Mouse (Mus musculus) hindbrain, embryonic 15.5 days (tissue): Measurements from ENCODE around the gene Igsf23. TPM values are rescaled to one million over a fixed set of nuclear protein-coding genes. Genes with fewer than 3 reads are reported as not detected.

Experiments
- ATAC-seq: fragments of 200-750 bp; cut with Nextera tagmentation; 2 replicates; pipeline ENCODE4 v1.8.0; 2017; ENCODE audit warnings: low read depth, moderate number of reproducible peaks, moderate TSS enrichment; ENCODE audit not compliant: low FRiP score
- H3K27ac ChIP-seq: fragments of 300-500 bp; sonication (generic); replicated peaks from 2 replicates; pipeline ENCODE4 v1.5.1; 2015; ENCODE audit warnings: mild to moderate bottlenecking, inconsistent platforms
- H3K27me3 ChIP-seq: fragments of 300-500 bp; sonication (generic); 2 replicates; pipeline ENCODE4 v1.6.1; 2015; ENCODE audit warnings: control low read depth, inconsistent platforms
- H3K36me3 ChIP-seq: fragments of 300-500 bp; sonication (generic); 2 replicates; pipeline ENCODE4 v1.6.1; 2015; ENCODE audit warnings: control low read depth, inconsistent platforms
- H3K4me1 ChIP-seq: fragments of 300-500 bp; sonication (generic); replicated peaks from 2 replicates; pipeline ENCODE4 v1.6.1; 2015; ENCODE audit warnings: control low read depth, inconsistent platforms
- H3K4me2 ChIP-seq: fragments of 300-500 bp; sonication (generic); 2 replicates; pipeline ENCODE4 v1.6.1; 2015; ENCODE audit warnings: moderate library complexity, mild to moderate bottlenecking, inconsistent platforms
- H3K4me3 ChIP-seq: fragments of 300-500 bp; sonication (generic); 2 replicates; pipeline ENCODE4 v1.5.1; 2015; ENCODE audit warnings: mild to moderate bottlenecking, inconsistent platforms
- H3K9ac ChIP-seq: fragments of 300-500 bp; sonication (generic); 2 replicates; pipeline ENCODE4 v1.6.1; 2015; ENCODE audit warnings: inconsistent platforms
- H3K9me3 ChIP-seq: fragments of 300-500 bp; sonication (generic); 2 replicates; pipeline ENCODE4 v1.6.1; 2016; ENCODE audit warnings: control low read depth, inconsistent platforms
- WGBS: fragments of 180-500 bp; shearing (Covaris S2); methylation state at CpG from one replicate; pipeline ENCODE4 v1.1.7; 2015; 5-methylcytosine and 5-hydroxymethylcytosine counted together
- polyA plus RNA-seq: library from polyadenylated mRNA; unstranded; fragments of >200 nt; fragmentation: Nextera tagmentation; extraction: Ambion mirVana; gene quantifications from 2 replicates; pipeline ENCODE4 v1.2.1, GENCODE M21; 2015

The Igsf23 gene
- polyA plus RNA-seq, 1 experiment from 2014 or later: not detected

- H3K9ac ChIP-seq: no peak overlapping the region
- no peaks in the 10 kb centered on the region for H3K27me3 ChIP-seq
- no peak overlapping the region for H3K4me3 ChIP-seq
- no peak overlapping the region for H3K4me2 ChIP-seq
- peaks cover 31% of the 10 kb centered on the region for H3K36me3 ChIP-seq
- H3K9me3 ChIP-seq: no peaks in the 10 kb centered on the region
- ATAC-seq: no peak
- 86% methylated on average over 23 of the region's 23 CpGs for WGBS
- no peak overlapping the region for H3K27ac ChIP-seq
- no peaks in the 10 kb centered on the region for H3K4me1 ChIP-seq
These were observed 38.6 kb downstream of the Igsf23 start for GRCm38 (mm10) chr7:19911695-19912524.

- 0 out of 2 replicates have a peak, but pooled peaks have one; percentile 13 for ATAC-seq
- WGBS: 88% methylated on average over 6 of the region's 6 CpGs
- H3K9me3 ChIP-seq: no peaks in the 10 kb centered on the region
- H3K4me1 ChIP-seq: no peaks in the 10 kb centered on the region
- no peak overlapping the region for H3K4me3 ChIP-seq
- H3K9ac ChIP-seq: no peak overlapping the region
- peaks cover 31% of the 10 kb centered on the region for H3K36me3 ChIP-seq
- no peak overlapping the region for H3K27ac ChIP-seq
- H3K4me2 ChIP-seq: no peak overlapping the region
- no peaks in the 10 kb centered on the region for H3K27me3 ChIP-seq
These were observed 39.3 kb downstream of the Igsf23 start for GRCm38 (mm10) chr7:19911292-19911658.

- Histone ChIP-seq H3K4me1 (no peaks in the 10 kb centered on the region), H3K4me2 (no peak overlapping the region), H3K9me3 (no peaks in the 10 kb centered on the region), H3K9ac (no peak overlapping the region), H3K4me3 (no peak overlapping the region), H3K27ac (no peak overlapping the region), H3K36me3 (peaks cover 31% of the 10 kb centered on the region), H3K27me3 (no peaks in the 10 kb centered on the region)
- peak; percentile 84 for ATAC-seq
- 52% methylated on average over 21 of the region's 21 CpGs for WGBS
These were observed 39.9 kb downstream of the Igsf23 start for GRCm38 (mm10) chr7:19910421-19911291.

GRCm38 (mm10) chr7:19889881-19890280 lies 60.7 kb downstream of the Igsf23 start:
- Histone ChIP-seq H3K27me3 (no peaks in the 10 kb centered on the region), H3K4me3 (no peak overlapping the region), H3K9me3 (no peaks in the 10 kb centered on the region), H3K4me1 (no peaks in the 10 kb centered on the region), H3K4me2 (no peak overlapping the region), H3K9ac (no peak overlapping the region), H3K36me3 (no peaks in the 10 kb centered on the region), H3K27ac (no peak overlapping the region)
- no peak for ATAC-seq
- 54% methylated on average over 8 of the region's 8 CpGs for WGBS

- 74% methylated on average over 7 of the region's 7 CpGs for WGBS
- ATAC-seq: no peak
- Histone ChIP-seq H3K9me3 (no peaks in the 10 kb centered on the region), H3K4me1 (no peaks in the 10 kb centered on the region), H3K4me3 (no peak within 1 kb of the TSS), H3K4me2 (no peak within 1 kb of the TSS), H3K27me3 (no peaks in the 10 kb centered on the region), H3K27ac (no peak within 1 kb of the TSS), H3K9ac (no peak within 1 kb of the TSS), H3K36me3 (no peaks in the 10 kb centered on the region)
These were observed 62.7 kb downstream of the Igsf23 start, which contains the start of gene Ceacam19 for GRCm38 (mm10) chr7:19887849-19888248. Gene Ceacam19, minus strand, starts transcription at chr7:19887965.

Other genes with a start within 250 kb of the Igsf23 start
- 155 and 158 TPM in 2 replicates for gene Tomm40, start 235.3 kb downstream of the Igsf23 start, polyA plus RNA-seq
- 58.9 and 60.4 TPM in 2 replicates for gene Nectin2, start 200.3 kb downstream of the Igsf23 start, polyA plus RNA-seq
- 20.0 and 20.7 TPM in 2 replicates for gene Bcam, start 179.7 kb downstream of the Igsf23 start, polyA plus RNA-seq
- gene Cblc, start 153.9 kb downstream of the Igsf23 start, polyA plus RNA-seq: 0.37 TPM in 1 of 2 replicates, not detected in the other
- 0.92 and 1.4 TPM in 2 replicates for gene Bcl3, start 128.0 kb downstream of the Igsf23 start, polyA plus RNA-seq
- gene Gm19345, start 98.8 kb downstream of the Igsf23 start, polyA plus RNA-seq: 15.7 and 17.1 TPM in 2 replicates
- 0.92 and 2.0 TPM in 2 replicates for gene Ceacam16, start 89.5 kb downstream of the Igsf23 start, polyA plus RNA-seq
- not detected in 2 replicates for gene Ceacam19, start 62.8 kb downstream of the Igsf23 start, polyA plus RNA-seq
- gene Pvr, start 29.6 kb downstream of the Igsf23 start, polyA plus RNA-seq: 9.6 and 10.0 TPM in 2 replicates
- gene Ceacam20, start 14.7 kb upstream of the Igsf23 start, polyA plus RNA-seq: not detected in 2 replicates
- gene Nlrp9b, start 40.7 kb upstream of the Igsf23 start, polyA plus RNA-seq: not detected in 2 replicates
- not detected in 2 replicates for gene Vmn1r91, start 148.9 kb upstream of the Igsf23 start, polyA plus RNA-seq
- not detected in 2 replicates for gene Gm16442, start 171.8 kb upstream of the Igsf23 start, polyA plus RNA-seq
- gene Vmn1r93, start 188.3 kb upstream of the Igsf23 start, polyA plus RNA-seq: not detected in 2 replicates
- not detected in 2 replicates for gene Vmn1r94, start 217.6 kb upstream of the Igsf23 start, polyA plus RNA-seq
- not detected in 2 replicates for gene Vmn1r95, start 243.0 kb upstream of the Igsf23 start, polyA plus RNA-seq